Mouse (Mus musculus): Measurements from ENCODE around the gene Noxred1.
"Not testable (repeated sequence)": the region's sequence is repeated elsewhere in the genome, so short reads cannot be mapped to it uniquely, and the experiment has no call there.

The Noxred1 gene

GRCm38 (mm10) chr12:87226801-87227200, 11.7 kb downstream of the Noxred1 start:
- no peak for DNase-seq

DNA sequence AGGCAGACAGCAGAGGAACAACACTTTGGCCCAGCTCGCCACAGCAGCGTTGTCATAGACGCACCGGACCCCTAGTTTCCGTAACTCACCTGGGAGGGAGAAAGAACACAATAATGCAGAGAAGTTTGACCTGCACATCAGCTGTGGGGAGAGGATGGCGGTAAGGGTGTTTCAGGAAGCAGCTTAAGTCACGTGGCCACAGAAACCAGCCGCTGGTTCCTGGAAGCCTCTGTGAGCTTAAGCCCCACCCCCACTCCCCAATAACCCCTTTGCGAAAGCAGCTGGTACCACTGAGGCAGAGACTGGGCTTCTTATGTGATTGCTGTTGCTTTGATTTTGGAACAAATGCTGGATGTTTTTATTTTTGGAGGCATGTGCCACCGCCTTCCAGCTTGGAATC, 13.6 kb downstream of the Noxred1 start:
- DNase-seq = no peak

DNA sequence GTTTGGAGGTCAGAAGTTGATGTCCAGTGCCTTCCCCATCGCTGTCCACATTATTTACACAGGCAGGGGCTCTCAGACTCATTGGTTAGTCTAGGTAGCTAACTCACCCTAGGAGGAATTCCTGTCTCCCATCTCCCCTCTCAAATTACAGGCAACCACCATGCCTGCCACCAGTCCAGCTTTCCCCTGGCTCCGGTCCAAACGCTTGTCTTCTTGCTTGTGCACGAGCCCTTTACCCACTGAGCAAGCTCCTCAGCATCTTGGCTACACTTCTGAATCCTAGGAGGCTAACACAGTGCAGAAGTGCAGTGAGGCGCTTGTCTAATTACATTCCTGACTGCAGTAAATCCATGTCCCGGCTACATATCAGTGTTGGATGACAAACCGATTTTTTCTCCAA, 19.2 kb downstream of the Noxred1 start:
- DNase-seq = peak; percentile 26

GRCm38 (mm10) chr12:87217596-87217995, 20.9 kb downstream of the Noxred1 start:
- no peak for DNase-seq

GRCm38 (mm10) chr12:87216053-87216452, 22.5 kb downstream of the Noxred1 start:
- no peak for DNase-seq

DNA sequence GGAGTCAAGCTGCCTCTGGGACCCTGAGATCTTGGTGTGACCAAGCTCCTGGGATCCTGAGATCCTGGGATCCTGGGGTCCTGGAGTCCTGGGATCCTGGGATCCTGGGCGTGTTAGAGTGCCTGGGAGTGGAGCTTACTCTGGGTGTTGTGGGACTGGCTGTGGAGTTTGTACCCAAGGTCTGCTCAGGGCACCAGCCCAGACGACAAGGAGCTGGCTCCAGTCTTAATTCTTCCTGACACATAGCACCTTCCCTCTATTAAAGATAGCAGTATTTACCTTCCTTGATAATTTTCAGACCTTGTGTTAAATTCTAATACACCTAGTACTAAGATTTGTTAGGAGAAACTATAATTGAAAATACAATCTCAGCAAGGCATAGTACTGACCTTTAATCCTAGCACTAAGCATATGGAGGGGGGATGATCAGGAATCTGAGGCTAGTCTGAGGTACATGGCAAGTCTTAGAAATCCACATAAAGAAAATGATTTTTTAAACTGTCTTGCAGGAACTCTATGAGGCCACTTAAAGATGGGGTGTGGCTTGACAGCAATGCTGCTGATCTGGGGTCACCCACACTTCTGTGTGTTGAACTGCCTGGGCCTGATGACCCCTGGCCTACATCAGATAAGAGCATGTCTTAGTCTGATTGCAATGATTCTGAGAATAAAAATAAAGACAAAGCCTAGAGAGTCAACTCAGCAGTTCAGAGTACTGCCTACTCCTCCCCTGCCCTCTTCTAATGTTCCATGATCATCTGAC, 25.5 kb downstream of the Noxred1 start:
- DNase-seq = no peak

DNA sequence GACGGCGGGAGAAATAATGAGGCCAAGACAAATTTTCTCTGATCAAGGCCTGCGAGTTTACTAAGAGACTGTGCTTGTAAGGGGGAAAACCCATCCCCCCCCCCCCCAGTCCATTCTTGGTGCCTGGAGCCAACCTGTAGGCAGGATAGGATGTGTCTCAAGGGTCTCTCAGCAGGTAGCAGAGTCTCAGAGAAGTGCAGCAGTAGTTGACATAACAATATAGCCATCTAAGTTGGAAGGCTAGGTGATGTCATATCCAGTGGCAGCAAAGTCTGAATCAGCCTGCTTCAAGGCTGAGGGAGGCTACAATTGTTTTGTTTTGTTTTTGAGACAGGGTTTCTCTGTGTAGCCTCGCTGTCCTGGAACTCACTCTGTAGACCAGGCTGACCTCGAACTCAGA, 32.7 kb downstream of the Noxred1 start:
- DNase-seq = not testable (repeated sequence)

- no peak for DNase-seq
Observed at GRCm38 (mm10) chr12:87201694-87202093, 36.8 kb downstream of the Noxred1 start.

DNA sequence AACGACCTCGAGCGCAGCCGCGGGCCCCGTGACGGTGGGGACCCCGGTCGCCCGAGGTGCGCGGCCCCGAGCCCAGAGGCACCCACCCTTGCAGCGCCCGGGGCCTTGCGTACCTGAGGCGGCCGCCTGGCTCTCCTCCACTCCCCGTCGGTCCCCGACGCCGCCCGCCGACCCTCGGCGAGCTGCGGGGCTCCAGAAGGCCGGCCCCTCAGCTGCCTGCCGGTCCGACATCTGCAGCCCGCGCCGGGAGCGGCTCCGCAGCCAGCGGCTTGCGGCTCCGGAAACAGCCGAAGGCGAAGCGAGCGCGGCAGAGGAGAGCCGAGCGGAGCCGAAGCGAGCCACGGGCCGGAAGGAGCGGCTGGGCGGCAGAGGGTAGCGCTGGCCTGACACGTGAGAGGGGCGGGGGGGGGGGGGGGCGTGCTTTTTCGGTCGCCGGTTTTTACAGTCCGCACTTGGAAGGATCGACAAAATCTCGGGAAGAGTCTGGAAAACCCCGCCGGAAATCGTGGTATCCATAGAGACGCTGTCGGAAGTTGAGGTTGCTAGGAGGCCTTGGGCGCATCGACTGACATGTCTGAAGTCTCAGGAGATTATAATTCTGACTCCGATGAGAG, 38.5 kb downstream of the Noxred1 start, which contains the start of gene Tmed8:
Gene Tmed8, minus strand, starts transcription at position 482 of the 614 bp plus-strand sequence.
- peak; percentile 92 for DNase-seq

- peak; percentile 59 for DNase-seq
Observed at GRCm38 (mm10) chr12:87199206-87199972, 39.1 kb downstream of the Noxred1 start, which contains the start of gene Samd15. TSS of gene Samd15 (plus strand) at chr12:87199723.

DNA sequence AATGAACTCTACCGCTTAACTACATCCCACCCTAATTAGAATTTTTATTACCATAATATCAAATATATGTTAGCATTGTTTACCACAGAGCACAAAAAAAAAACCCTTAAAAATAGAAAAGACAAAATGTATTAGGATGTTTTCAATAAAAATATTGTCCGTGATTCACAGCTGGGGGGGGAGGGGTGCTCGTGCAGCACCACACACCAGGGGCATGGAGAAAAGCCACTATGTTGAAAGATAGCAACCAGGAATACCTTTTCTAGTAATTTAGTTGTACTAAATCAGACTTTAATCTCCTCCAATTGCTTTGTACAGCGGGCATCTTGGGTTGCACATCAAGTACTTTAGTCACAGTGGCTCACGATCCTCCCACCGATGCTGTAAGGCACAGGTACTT, 39.7 kb downstream of the Noxred1 start:
- DNase-seq = no peak

- DNase-seq = no peak
Observed at GRCm38 (mm10) chr12:87196310-87196709, 42.2 kb downstream of the Noxred1 start.

- DNase-seq = no peak
Observed at GRCm38 (mm10) chr12:87195069-87195468, 43.5 kb downstream of the Noxred1 start.

DNA sequence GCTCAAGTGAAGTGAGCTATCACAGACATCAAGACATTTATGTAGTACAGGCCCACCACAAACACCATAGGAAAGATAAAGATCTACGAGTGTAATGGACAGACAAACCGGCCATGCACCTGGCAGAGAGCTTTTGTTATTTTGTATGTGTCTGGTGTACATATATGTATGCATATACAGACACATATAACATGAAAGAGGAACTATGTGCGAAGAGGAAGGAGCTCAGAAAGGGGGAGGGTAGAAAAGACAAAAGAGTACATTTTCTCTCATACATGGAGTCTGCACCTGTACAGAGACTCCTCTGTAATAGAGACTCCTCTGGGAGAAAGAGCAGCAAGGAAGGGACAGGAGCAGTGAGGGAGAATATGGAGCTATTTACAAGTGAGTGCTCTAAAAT, 45.5 kb downstream of the Noxred1 start:
- no peak for DNase-seq

GRCm38 (mm10) chr12:87177631-87178030, 60.9 kb downstream of the Noxred1 start:
- no peak for DNase-seq

GRCm38 (mm10) chr12:87175194-87175946, 63.2 kb downstream of the Noxred1 start:
- peak; percentile 39 for DNase-seq
